Mouse (Mus musculus): ENCODE data around the gene Spata17. TPM values are rescaled to one million over a fixed set of nuclear protein-coding genes. Genes with fewer than 3 reads are reported as not detected.

The Spata17 gene
- polyA plus RNA-seq, 1 experiment from 2014 or later = 2.1 TPM

DNA sequence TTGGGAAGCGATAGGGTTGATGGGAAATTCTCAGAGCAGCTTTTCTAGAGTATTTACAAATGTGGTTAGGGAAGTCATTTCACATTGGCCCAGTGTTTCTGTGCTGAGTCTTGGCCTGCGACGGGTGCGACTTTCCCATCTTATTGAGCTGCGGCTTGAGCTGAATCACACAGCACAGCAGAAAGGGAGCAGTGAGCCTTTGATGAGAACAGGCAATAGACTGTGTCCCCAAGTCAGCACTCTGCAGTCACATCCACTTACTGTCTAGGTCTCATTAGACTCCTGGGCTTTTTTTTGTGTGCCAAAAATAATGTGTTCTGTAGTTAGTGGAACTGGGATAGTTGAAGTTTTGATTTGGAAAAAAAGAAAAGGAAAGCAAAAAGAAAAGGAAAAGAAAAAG is 15.0 kb upstream of the Spata17 start:
- Histone ChIP-seq H3K27ac (no peak overlapping the region), H3K36me3 (replicated peaks) (0 out of 2 replicates have a peak, but pooled peaks cover 2% of the 10 kb centered on the region), H3K9me3 (no peaks in the 10 kb centered on the region), H3K4me2 (no peak overlapping the region), H3K27me3 (replicated peaks) (no peaks in the 10 kb centered on the region), H3K4me3 (no peak overlapping the region), H3K4me1 (no peaks in the 10 kb centered on the region), H3K9ac (no peak overlapping the region)
- ATAC-seq (replicated peaks) = no peak
- WGBS = 91% methylated on average over 5 of the region's 5 CpGs

GRCm38 (mm10) chr1:187228414-187229146 is 13.3 kb upstream of the Spata17 start:
- no peaks in the 10 kb centered on the region for H3K4me1 ChIP-seq
- no peak overlapping the region for H3K4me2 ChIP-seq
- 91% methylated on average over 13 of the region's 13 CpGs for WGBS
- no peaks in the 10 kb centered on the region for H3K36me3 ChIP-seq (replicated peaks)
- ATAC-seq (replicated peaks) = no peak
- H3K27me3 ChIP-seq (replicated peaks) = no peaks in the 10 kb centered on the region
- H3K27ac ChIP-seq = no peak overlapping the region
- no peaks in the 10 kb centered on the region for H3K9me3 ChIP-seq
- no peak overlapping the region for H3K4me3 ChIP-seq
- no peak overlapping the region for H3K9ac ChIP-seq

GRCm38 (mm10) chr1:187226328-187227025 is 11.2 kb upstream of the Spata17 start:
- H3K27ac ChIP-seq = no peak overlapping the region
- no peak overlapping the region for H3K4me3 ChIP-seq
- no peaks in the 10 kb centered on the region for H3K9me3 ChIP-seq
- no peaks in the 10 kb centered on the region for H3K27me3 ChIP-seq (replicated peaks)
- 78% methylated on average over 11 of the region's 11 CpGs for WGBS
- ATAC-seq (replicated peaks) = no peak
- no peak overlapping the region for H3K4me2 ChIP-seq
- no peaks in the 10 kb centered on the region for H3K4me1 ChIP-seq
- H3K36me3 ChIP-seq (replicated peaks) = no peaks in the 10 kb centered on the region
- H3K9ac ChIP-seq = no peak overlapping the region

DNA sequence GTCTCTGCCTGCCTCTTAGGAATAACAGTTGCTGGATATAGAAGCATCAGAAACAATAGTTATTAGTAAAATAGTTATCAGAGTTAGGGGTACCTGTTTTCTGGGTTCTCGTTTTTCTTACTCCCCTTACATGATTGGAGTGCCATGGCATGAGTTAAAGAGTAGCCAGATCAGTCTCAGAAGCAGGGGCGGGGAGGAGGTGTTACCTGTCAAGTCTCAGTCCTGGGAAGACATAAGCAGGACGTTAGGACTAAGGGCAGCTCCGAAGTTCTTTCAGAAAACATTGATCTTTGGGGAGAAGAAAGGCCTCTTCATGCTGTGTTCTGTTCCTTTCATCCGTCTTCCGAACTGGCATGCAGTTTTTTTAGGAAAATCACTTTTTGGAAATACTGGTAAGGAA is 5.5 kb upstream of the Spata17 start:
- Histone ChIP-seq H3K27me3 (replicated peaks) (no peaks in the 10 kb centered on the region), H3K9me3 (no peaks in the 10 kb centered on the region), H3K4me1 (peaks cover 9% of the 10 kb centered on the region), H3K36me3 (replicated peaks) (no peaks in the 10 kb centered on the region), H3K4me2 (no peak overlapping the region), H3K4me3 (no peak overlapping the region), H3K27ac (no peak overlapping the region), H3K9ac (no peak overlapping the region)
- 84% methylated on average over 6 of the region's 6 CpGs for WGBS
- no peak for ATAC-seq (replicated peaks)

DNA sequence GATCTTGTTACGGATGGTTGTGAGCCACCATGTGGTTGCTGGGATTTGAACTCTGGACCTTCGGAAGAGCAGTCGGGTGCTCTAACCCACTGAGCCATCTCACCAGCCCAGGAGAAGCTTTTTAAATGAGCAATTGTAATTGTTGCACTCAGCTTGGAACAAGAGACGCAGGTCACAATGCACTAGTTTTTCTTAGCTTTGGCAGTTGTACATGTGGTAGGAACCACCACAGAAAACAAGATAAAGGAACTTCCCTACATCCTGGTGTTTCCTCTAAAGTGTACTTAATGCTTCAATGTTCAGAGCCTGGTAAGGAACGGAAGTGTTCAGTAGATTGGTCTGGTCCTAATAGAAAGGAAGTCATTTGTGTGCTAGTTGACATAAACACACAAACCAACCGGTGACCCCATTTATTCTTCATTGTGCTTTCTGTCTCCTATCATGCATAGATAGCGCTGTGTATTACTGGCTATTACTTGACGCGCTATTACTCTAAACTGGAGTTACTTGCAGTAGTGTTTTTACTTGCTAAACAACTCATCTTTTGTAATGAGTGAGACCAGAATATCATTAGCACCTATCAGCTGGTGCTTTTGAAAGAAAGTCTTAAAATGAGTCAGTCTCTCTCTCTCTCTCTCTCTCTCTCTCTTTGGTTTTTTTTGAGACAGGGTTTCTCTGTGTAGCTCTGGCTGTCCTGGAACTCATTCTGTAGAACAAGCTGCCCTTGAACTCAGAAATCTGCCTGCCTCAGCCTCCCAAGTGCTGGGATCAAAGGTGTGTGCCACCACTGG is 1.6 kb upstream of the Spata17 start:
- no peaks in the 10 kb centered on the region for H3K9me3 ChIP-seq
- peaks cover 9% of the 10 kb centered on the region for H3K4me1 ChIP-seq
- no peak for ATAC-seq (replicated peaks)
- no peaks in the 10 kb centered on the region for H3K36me3 ChIP-seq (replicated peaks)
- no peak overlapping the region for H3K4me2 ChIP-seq
- no peak overlapping the region for H3K9ac ChIP-seq
- WGBS = 93% methylated on average over 9 of the region's 9 CpGs
- no peaks in the 10 kb centered on the region for H3K27me3 ChIP-seq (replicated peaks)
- H3K27ac ChIP-seq = no peak overlapping the region
- no peak overlapping the region for H3K4me3 ChIP-seq

GRCm38 (mm10) chr1:187210736-187211135 is 4.5 kb downstream of the Spata17 start:
- H3K4me3 ChIP-seq = no peak overlapping the region
- H3K4me1 ChIP-seq = no peaks in the 10 kb centered on the region
- H3K9me3 ChIP-seq = no peaks in the 10 kb centered on the region
- H3K9ac ChIP-seq = no peak overlapping the region
- no peaks in the 10 kb centered on the region for H3K36me3 ChIP-seq (replicated peaks)
- no peaks in the 10 kb centered on the region for H3K27me3 ChIP-seq (replicated peaks)
- no peak overlapping the region for H3K27ac ChIP-seq
- no peak overlapping the region for H3K4me2 ChIP-seq
- 89% methylated on average over 4 of the region's 4 CpGs for WGBS
- ATAC-seq (replicated peaks) = no peak

GRCm38 (mm10) chr1:187209496-187209895 is 5.8 kb downstream of the Spata17 start:
- H3K36me3 ChIP-seq (replicated peaks) = no peaks in the 10 kb centered on the region
- H3K4me3 ChIP-seq = no peak overlapping the region
- WGBS = 52% methylated on average over 4 of the region's 4 CpGs
- ATAC-seq (replicated peaks) = no peak
- no peak overlapping the region for H3K27ac ChIP-seq
- H3K4me2 ChIP-seq = no peak overlapping the region
- H3K4me1 ChIP-seq = no peaks in the 10 kb centered on the region
- no peaks in the 10 kb centered on the region for H3K27me3 ChIP-seq (replicated peaks)
- H3K9ac ChIP-seq = no peak overlapping the region
- no peaks in the 10 kb centered on the region for H3K9me3 ChIP-seq

DNA sequence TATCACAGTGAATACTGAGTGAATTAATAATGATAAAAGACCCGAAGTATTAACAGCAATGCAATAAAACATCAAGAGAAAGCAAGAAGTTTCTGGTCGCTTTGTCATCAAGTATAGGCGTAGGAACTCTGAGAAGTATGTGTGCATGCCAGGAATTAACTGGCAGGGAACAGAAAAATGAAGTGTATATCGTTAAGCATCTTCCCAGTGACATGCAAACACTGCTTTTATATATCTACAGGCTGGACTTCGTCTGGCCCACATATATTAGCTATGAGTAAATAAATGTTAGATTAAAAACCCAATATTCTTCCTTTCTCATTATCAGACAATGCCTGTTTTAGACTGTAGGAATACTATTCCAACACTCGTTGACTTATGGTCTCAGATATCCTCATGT is 9.8 kb downstream of the Spata17 start:
- Histone ChIP-seq H3K27ac (no peak overlapping the region), H3K4me1 (no peaks in the 10 kb centered on the region), H3K27me3 (replicated peaks) (no peaks in the 10 kb centered on the region), H3K4me3 (no peak overlapping the region), H3K9me3 (no peaks in the 10 kb centered on the region), H3K9ac (no peak overlapping the region), H3K36me3 (replicated peaks) (no peaks in the 10 kb centered on the region), H3K4me2 (no peak overlapping the region)
- WGBS = 80% methylated on average over 6 of the region's 6 CpGs
- ATAC-seq (replicated peaks) = no peak

GRCm38 (mm10) chr1:187178546-187178945 is 36.7 kb downstream of the Spata17 start:
- Histone ChIP-seq H3K36me3 (replicated peaks) (no peaks in the 10 kb centered on the region), H3K27ac (no peak overlapping the region), H3K4me2 (no peak overlapping the region), H3K4me1 (no peaks in the 10 kb centered on the region), H3K4me3 (no peak overlapping the region), H3K27me3 (replicated peaks) (no peaks in the 10 kb centered on the region), H3K9me3 (no peaks in the 10 kb centered on the region), H3K9ac (no peak overlapping the region)
- no peak for ATAC-seq (replicated peaks)
- 76% methylated on average over 1 of the region's 1 CpGs for WGBS

GRCm38 (mm10) chr1:187175991-187176390 is 39.3 kb downstream of the Spata17 start:
- no peaks in the 10 kb centered on the region for H3K9me3 ChIP-seq
- H3K4me3 ChIP-seq = no peak overlapping the region
- 96% methylated on average over 1 of the region's 1 CpGs for WGBS
- ATAC-seq (replicated peaks) = no peak
- H3K27me3 ChIP-seq (replicated peaks) = no peaks in the 10 kb centered on the region
- no peak overlapping the region for H3K9ac ChIP-seq
- H3K27ac ChIP-seq = no peak overlapping the region
- H3K4me1 ChIP-seq = no peaks in the 10 kb centered on the region
- no peaks in the 10 kb centered on the region for H3K36me3 ChIP-seq (replicated peaks)
- no peak overlapping the region for H3K4me2 ChIP-seq

GRCm38 (mm10) chr1:187170361-187170760 is 44.9 kb downstream of the Spata17 start:
- no peak for ATAC-seq (replicated peaks)
- 85% methylated on average over 3 of the region's 3 CpGs for WGBS
- Histone ChIP-seq H3K4me1 (no peaks in the 10 kb centered on the region), H3K9ac (no peak overlapping the region), H3K4me2 (no peak overlapping the region), H3K9me3 (no peaks in the 10 kb centered on the region), H3K4me3 (no peak overlapping the region), H3K27me3 (replicated peaks) (no peaks in the 10 kb centered on the region), H3K27ac (no peak overlapping the region), H3K36me3 (replicated peaks) (no peaks in the 10 kb centered on the region)

GRCm38 (mm10) chr1:187169646-187170045 is 45.6 kb downstream of the Spata17 start:
- ATAC-seq (replicated peaks) = no peak
- no peaks in the 10 kb centered on the region for H3K36me3 ChIP-seq (replicated peaks)
- no peak overlapping the region for H3K27ac ChIP-seq
- no peak overlapping the region for H3K4me3 ChIP-seq
- no peaks in the 10 kb centered on the region for H3K9me3 ChIP-seq
- 55% methylated on average over 7 of the region's 7 CpGs for WGBS
- H3K4me1 ChIP-seq = no peaks in the 10 kb centered on the region
- no peak overlapping the region for H3K9ac ChIP-seq
- H3K27me3 ChIP-seq (replicated peaks) = no peaks in the 10 kb centered on the region
- H3K4me2 ChIP-seq = no peak overlapping the region

All from midbrain, embryonic 15.5 days (tissue).